Mouse (Mus musculus) CH12F3 (cell line): ENCODE measurements around the gene Pla2g4c.
"Not testable (repeated sequence)": the region's sequence is repeated elsewhere in the genome, so short reads cannot be mapped to it uniquely, and the experiment has no call there.

ENCODE experiments used
- in situ Hi-C: fragments of 300-500 bp; cut with MboI; formaldehyde crosslinking; loops from 2 replicates; pipeline ENCODE4 v1.14.3; 2020; ENCODE audit warnings: low sequenced_read_pairs

Gene Pla2g4c

GRCm38 (mm10) chr7:13324316-13324715 is at the start of gene Pla2g4c:
Gene Pla2g4c (plus strand): TSS chr7:13324655.
- in situ Hi-C loops: no loop called here

GRCm38 (mm10) chr7:13277081-13277480 is 47.4 kb upstream of the Pla2g4c start, which contains the start of gene Lig1:
Gene Lig1 (plus strand): TSS chr7:13277283.
- in situ Hi-C loops: no loop called here

GRCm38 (mm10) chr7:13277833-13278232 is 46.6 kb upstream of the Pla2g4c start:
- in situ Hi-C loops: no loop called here

- in situ Hi-C loops: no loop called here
These were observed 46.1 kb upstream of the Pla2g4c start, which contains the start of gene Zswim9 for GRCm38 (mm10) chr7:13278308-13278891. Gene Zswim9 (minus strand): TSS chr7:13278721.

GRCm38 (mm10) chr7:13278957-13279356 is 45.5 kb upstream of the Pla2g4c start:
- in situ Hi-C loops: not testable (repeated sequence)

GRCm38 (mm10) chr7:13288621-13289020 is 35.8 kb upstream of the Pla2g4c start:
- in situ Hi-C loops: no loop called here

- in situ Hi-C loops: no loop called here
These were observed 34.3 kb upstream of the Pla2g4c start for GRCm38 (mm10) chr7:13290041-13290675.

GRCm38 (mm10) chr7:13291370-13291769 is 33.1 kb upstream of the Pla2g4c start:
- in situ Hi-C loops: no loop called here

- in situ Hi-C loops: no loop called here
These were observed 30.3 kb upstream of the Pla2g4c start for GRCm38 (mm10) chr7:13293878-13294855.

- in situ Hi-C loops: no loop called here
These were observed 29.2 kb upstream of the Pla2g4c start for GRCm38 (mm10) chr7:13295256-13295655.

GRCm38 (mm10) chr7:13297636-13298035 is 26.8 kb upstream of the Pla2g4c start:
- in situ Hi-C loops: no loop called here

GRCm38 (mm10) chr7:13298821-13299220 is 25.6 kb upstream of the Pla2g4c start:
- in situ Hi-C loops: no loop called here

GRCm38 (mm10) chr7:13301643-13302042 is 22.8 kb upstream of the Pla2g4c start:
- in situ Hi-C loops: no loop called here

- in situ Hi-C loops: no loop called here
These were observed 21.7 kb upstream of the Pla2g4c start for GRCm38 (mm10) chr7:13302780-13303179.

- in situ Hi-C loops: no loop called here
These were observed 21.1 kb upstream of the Pla2g4c start for GRCm38 (mm10) chr7:13303372-13303771.

- in situ Hi-C loops: no loop called here
These were observed 15.0 kb upstream of the Pla2g4c start for GRCm38 (mm10) chr7:13309407-13309806.

GRCm38 (mm10) chr7:13310493-13311199 is 13.8 kb upstream of the Pla2g4c start:
- in situ Hi-C loops: no loop called here

GRCm38 (mm10) chr7:13311401-13311800 is 13.1 kb upstream of the Pla2g4c start:
- in situ Hi-C loops: no loop called here

GRCm38 (mm10) chr7:13314095-13314597 is 10.3 kb upstream of the Pla2g4c start:
- in situ Hi-C loops: no loop called here

GRCm38 (mm10) chr7:13321424-13321823 is 3.0 kb upstream of the Pla2g4c start:
- in situ Hi-C loops: no loop called here

GRCm38 (mm10) chr7:13330575-13330974 is 6.1 kb downstream of the Pla2g4c start:
- in situ Hi-C loops: no loop called here
